Mouse (Mus musculus) cerebellum, adult (tissue): ENCODE data around the gene Btbd35f6.
"Not testable (repeated sequence)": the region's sequence is repeated elsewhere in the genome, so short reads cannot be mapped to it uniquely, and the experiment has no call there.

Source experiments
- ATAC-seq: cut with Nextera tagmentation; 2 replicates; pipeline ENCODE4 v1.9.2; 2017; ENCODE audit warnings: mild to moderate bottlenecking, moderate library complexity, mixed read lengths; ENCODE audit not compliant: insufficient number of reproducible peaks, low FRiP score, low TSS enrichment

Btbd35f6 gene

DNA sequence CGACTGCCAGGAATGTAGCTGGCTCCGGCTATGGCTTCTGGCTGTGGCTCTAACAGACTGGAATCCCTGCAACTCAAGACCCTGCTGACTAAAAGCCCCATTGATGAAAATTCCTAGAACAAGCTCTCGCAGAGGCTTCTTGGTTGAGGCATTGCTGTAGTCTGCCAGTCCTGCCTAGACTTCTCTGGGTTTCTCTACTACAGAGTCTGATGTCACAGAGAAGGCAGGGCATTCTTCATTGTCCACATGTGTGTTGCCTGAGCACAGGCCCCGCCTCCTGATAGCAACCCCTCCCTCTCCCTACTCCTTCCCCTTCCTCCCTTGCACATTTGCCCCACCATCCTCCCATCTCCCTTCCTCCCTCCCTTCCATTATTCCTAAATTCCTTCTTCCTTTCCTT, at the start of gene Btbd35f6:
Btbd35f6 (minus strand) TSS at position 101 of the 400 bp plus-strand sequence.
- not testable (repeated sequence) for ATAC-seq

DNA sequence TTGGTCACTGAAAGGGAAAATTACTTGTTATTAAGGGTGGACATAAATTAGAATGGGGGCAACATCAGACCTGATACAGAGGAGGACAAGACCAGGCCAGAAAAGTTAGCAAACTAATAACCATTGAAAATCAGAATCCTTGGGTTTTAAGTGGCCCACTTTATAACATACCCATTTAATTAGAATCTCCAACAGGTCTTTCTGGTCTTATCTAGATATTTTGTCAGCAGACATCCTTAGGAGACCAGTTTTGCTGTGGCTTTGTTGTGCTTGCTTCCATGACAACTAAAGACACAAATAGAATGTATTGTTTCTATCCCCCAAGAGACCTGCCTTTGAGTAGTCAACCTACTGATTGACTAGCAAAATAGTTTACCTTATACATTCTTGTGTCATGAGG, 30.4 kb upstream of the Btbd35f6 start, which contains the start of gene Gm21870:
Gm21870 (minus strand) TSS at position 101 of the 400 bp plus-strand sequence.
- not testable (repeated sequence) for ATAC-seq

DNA sequence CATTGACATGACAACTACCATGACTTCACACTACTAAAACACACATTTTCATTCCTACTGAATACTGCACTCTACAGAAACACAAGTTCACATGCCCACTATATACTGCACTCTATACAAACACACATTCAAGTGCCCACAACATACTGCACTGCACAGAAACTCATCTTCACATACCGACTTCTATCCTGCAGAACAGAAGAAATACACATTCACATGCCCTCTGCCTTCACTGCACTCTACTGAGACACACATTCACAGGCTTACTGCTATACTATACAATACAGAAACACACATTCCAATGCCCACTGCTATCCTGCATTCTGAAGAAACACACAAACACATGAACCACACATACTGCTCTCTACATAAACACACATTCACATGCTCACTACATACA, 26.1 kb downstream of the Btbd35f6 start:
- ATAC-seq: not testable (repeated sequence)

DNA sequence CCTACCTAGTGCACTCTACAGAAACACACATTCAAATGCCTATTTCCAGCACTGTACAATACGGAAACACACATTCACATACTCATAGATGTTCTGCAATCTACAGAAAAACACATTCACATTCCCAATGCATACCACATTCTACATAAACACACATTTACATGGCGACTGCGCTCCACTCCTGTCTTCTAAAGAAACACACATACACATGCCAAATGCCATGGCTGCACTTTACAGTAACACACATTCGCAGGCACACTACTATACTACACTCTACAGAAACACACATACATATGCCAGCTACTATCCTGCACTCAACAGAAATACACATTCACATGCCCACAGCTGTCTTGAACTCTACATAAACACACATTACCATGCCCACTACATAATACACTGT, 28.1 kb downstream of the Btbd35f6 start:
- ATAC-seq: not testable (repeated sequence)

DNA sequence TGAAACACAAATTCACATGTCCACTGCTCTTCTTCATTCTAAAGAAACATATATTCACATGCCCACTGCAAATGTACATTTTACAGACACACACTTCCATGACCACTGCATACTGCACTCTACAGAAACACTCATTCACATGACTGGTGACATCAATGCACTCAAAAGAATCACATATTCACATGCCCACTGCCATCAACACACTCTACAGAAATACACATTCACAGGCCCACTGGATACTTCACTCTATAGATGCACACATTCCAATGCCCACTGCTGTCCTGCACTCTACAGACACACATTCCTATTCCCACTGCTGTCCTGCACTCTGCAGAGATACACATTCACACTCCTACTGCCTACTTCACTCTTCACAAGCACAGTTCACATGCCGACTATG, 30.0 kb downstream of the Btbd35f6 start:
- not testable (repeated sequence) for ATAC-seq

DNA sequence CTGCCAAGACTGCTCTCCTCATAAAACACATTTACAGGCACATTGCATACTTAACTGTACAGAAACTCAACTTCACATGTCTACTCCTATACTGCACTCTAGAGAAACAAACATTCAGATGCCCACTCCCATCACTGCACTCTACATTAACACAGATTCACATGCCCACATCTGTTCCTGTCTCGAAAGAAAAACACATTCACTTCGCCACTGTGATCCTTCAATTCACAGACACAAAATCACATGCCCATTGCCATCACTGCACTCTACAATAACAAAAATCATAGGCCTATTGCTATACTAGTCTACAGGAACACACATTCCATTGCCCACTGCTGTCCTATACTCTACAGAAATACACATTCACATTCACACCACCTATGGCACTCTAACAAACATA, 30.9 kb downstream of the Btbd35f6 start:
- not testable (repeated sequence) for ATAC-seq
